Mouse (Mus musculus) CD4-positive, CD25-positive, alpha-beta regulatory T cell, adult 2 months (primary cell): ENCODE data around the gene Gm42906.

Experiments
- DNase-seq: peaks from one replicate; pipeline ENCODE4 v3.0.0-alpha.2; 2012; ENCODE audit warnings: low read depth, low spot score

Gm42906 gene

GRCm38 (mm10) chr5:151069569-151069968 lies 358.4 kb downstream of the Gm42906 start:
- DNase-seq, result no peak

GRCm38 (mm10) chr5:151066016-151066415 lies 361.9 kb downstream of the Gm42906 start:
- DNase-seq, result no peak

- DNase-seq, result no peak
Measured at GRCm38 (mm10) chr5:151065228-151065627, 362.7 kb downstream of the Gm42906 start.

- DNase-seq, result no peak
Measured at GRCm38 (mm10) chr5:151061942-151062341, 366.0 kb downstream of the Gm42906 start.

GRCm38 (mm10) chr5:151060476-151060875 lies 367.5 kb downstream of the Gm42906 start:
- no peak for DNase-seq

- DNase-seq, result no peak
Measured at GRCm38 (mm10) chr5:151059772-151060171, 368.2 kb downstream of the Gm42906 start.

- DNase-seq, result no peak
Measured at GRCm38 (mm10) chr5:151059352-151059751, 368.6 kb downstream of the Gm42906 start.

- DNase-seq, result no peak
Measured at GRCm38 (mm10) chr5:151057716-151058115, 370.2 kb downstream of the Gm42906 start.

GRCm38 (mm10) chr5:151056920-151057294 lies 371.1 kb downstream of the Gm42906 start:
- no peak for DNase-seq

- DNase-seq, result no peak
Measured at GRCm38 (mm10) chr5:151056255-151056919, 371.6 kb downstream of the Gm42906 start.

GRCm38 (mm10) chr5:151055426-151056090 lies 372.4 kb downstream of the Gm42906 start:
- no peak for DNase-seq

- no peak for DNase-seq
Measured at GRCm38 (mm10) chr5:151054743-151055114, 373.2 kb downstream of the Gm42906 start.

- DNase-seq, result no peak
Measured at GRCm38 (mm10) chr5:151054100-151054742, 373.7 kb downstream of the Gm42906 start.

GRCm38 (mm10) chr5:151053190-151053589 lies 374.8 kb downstream of the Gm42906 start:
- DNase-seq, result no peak

- no peak for DNase-seq
Measured at GRCm38 (mm10) chr5:151052331-151052730, 375.6 kb downstream of the Gm42906 start.

- DNase-seq, result no peak
Measured at GRCm38 (mm10) chr5:151047488-151047887, 380.5 kb downstream of the Gm42906 start.

GRCm38 (mm10) chr5:151046917-151047316 lies 381.0 kb downstream of the Gm42906 start:
- DNase-seq, result no peak

GRCm38 (mm10) chr5:151046131-151046530 lies 381.8 kb downstream of the Gm42906 start:
- DNase-seq, result no peak

GRCm38 (mm10) chr5:151042911-151043310 lies 385.1 kb downstream of the Gm42906 start:
- DNase-seq, result no peak

GRCm38 (mm10) chr5:151037871-151038270 lies 390.1 kb downstream of the Gm42906 start:
- no peak for DNase-seq

- no peak for DNase-seq
Measured at GRCm38 (mm10) chr5:151034715-151035512, 393.0 kb downstream of the Gm42906 start.

- DNase-seq, result no peak
Measured at GRCm38 (mm10) chr5:151028906-151029305, 399.1 kb downstream of the Gm42906 start.
